Mouse (Mus musculus): ENCODE results near the gene Tvp23a.
A peak's percentile ranks its signal among the peaks of the same experiment; 100 is the strongest.

The Tvp23a gene

DNA sequence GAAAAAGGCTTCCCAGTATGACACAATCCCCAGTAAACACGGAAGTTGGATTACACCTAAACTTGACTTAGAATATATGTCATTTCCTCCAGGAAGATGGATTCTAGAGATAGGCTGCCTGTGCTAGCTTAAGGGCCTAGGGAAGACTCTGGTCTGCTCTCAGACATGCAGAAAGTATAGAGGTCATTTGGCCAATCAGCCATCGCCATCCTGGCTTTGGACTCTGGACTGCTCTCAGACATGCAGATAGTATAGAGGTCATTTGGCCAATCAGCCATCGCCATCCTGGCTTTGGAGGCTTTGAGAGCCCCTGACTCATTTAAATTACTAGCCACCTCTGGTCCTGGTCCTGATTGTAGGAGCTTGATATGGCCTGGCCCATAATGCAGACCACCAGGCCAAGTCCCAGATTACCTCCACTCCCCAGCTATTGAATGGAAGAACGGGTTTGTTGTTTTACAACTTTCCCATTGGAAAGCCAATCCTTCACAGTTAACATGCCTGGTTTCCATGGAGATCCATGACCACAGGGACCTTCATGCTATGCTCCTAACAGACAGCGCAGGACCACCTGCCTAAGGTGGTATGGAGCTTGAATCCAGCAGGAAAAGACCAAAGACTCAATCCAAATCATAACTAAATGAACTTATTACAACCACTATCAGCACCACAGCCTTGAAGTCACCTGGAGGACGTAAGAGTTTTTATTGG, 6.9 kb upstream of the Tvp23a start:
- no peak for DNase-seq (ENCODE audit: low read depth)

DNA sequence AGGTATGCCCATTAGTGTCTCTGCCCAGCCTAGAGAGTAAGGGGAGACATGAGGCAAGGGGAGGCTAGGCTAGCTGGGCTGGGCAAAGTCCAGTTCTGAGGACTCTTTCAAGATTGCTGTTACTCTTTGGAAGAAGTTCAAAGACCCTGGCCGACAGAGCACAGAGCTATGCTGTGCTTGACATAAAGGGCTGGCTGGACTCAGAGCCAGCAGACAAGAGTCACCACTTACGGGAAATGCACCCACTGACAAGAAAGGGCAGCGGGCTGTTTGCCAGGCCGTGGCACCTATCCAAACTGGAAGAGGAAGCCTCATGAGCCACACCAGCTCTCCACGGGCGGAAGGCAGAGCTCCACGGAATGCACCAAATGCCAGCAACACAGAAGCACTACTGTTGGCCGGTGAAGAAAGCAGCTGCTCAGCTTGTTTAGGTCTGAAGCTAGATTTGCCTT, 5.3 kb upstream of the Tvp23a start:
- DNase-seq (ENCODE audit: low read depth), result peak; percentile 83

DNA sequence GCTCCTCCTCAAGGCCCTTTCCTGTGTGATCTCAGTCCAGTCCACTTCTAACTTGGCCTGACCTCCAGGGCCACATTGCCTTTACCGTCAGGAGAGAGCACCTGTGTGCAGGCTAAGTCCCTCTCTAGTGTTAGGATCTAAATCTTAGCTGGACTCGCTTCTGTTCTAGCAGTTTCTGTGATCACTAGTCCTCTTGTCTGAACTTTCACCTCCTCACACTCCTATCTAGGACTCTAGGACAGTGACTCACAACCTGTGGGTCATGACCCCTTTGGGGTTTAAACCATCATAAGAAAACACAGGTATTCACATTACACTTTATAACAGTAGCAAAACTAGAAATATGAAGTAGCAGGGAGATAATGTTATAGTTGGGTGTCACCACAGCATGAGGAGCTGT, 4.7 kb upstream of the Tvp23a start:
- no peak for DNase-seq (ENCODE audit: low read depth)

DNA sequence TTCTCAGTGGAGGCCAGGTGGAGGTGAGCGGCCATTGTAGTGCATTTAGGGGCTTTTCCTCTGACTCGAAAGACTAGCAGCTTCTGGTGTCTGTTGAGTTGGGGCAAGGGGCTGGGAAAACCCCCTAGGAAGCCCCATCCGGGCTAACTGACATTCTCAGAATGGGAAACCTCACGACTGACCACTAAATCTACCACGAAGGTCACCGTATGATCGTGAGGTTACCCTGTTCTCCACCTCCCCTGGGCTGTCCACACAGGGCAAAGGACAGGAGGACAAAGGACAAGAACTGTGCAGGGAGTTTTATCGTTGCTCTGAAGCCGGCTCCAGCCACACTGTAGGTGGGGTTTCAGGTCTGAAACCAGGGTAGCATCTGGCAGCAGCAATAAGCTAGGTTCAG, 1.8 kb upstream of the Tvp23a start:
- DNase-seq (ENCODE audit: low read depth), result no peak

DNA sequence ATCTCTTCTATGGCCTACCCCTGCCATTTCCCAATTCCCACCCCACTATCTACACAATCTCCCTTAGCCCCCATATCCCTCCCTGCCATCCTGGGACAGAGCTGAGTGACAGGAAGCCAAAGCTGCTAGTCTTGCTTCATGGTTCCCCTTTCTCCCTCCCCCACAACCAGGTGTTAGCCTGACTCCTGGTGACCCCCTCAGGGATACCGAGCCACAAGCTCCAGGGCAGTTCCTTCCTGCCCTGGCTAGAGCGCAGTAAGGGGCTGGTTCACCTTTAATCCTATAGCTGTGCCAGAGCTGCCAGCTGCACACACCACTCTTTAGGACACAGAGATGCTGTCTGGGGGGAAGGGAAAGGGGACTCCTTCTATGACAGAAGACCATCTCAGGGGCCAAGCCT, 619 bp upstream of the Tvp23a start:
- no peak for DNase-seq (ENCODE audit: low read depth)

DNA sequence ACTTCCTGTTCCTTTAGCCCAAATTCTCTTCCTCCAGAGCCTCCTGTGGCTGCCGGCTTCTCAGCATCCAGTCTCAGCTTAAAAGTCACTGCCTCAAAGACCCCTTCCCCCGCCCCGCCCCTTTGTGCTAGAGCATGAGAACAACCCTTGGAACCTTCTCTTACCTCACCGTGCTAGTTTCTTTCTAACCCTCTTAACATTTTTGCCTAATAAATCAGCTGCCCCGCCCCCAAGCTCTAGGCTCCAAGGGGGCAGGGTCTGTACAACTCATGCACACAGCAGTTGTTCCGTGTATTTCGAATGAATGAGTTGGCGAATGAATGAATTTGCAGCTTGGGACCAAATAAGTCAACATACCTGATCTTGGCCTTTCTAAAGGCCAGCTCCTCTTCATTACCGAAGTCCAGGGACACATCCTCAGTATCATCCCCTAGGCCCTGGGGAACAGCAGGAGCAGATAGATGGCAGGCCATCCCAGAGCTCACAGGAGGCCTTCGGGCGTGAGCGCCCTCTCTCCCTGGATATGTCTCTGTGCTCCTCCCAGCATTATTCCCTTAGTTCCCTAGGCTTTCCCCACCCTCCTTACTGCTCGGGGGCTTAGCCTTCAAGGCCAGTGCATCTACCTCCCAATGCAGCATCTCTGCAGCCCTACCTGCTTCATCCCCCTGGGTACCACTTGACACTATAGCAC, 444 bp downstream of the Tvp23a start:
- DNase-seq (ENCODE audit: low read depth), result no peak

DNA sequence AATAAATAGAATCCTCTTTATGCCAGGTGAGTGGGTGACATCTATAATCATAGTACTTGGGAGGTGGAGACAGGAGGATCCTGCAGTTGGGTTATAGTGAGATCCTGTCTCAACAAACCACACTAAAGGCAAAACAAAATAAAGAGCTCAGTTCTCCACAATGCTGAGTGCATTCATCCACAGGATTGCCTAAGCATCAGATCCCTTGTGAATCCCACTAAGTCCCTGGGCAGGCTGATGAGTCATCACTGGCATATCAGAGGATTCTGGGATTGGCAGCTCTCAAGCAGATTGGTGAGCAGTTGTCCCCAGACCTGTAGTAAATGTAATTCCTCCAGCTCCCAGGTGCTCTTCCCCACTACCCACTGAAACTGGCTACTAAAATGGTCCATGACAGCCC, 3.4 kb downstream of the Tvp23a start:
- DNase-seq (ENCODE audit: low read depth), result no peak

DNA sequence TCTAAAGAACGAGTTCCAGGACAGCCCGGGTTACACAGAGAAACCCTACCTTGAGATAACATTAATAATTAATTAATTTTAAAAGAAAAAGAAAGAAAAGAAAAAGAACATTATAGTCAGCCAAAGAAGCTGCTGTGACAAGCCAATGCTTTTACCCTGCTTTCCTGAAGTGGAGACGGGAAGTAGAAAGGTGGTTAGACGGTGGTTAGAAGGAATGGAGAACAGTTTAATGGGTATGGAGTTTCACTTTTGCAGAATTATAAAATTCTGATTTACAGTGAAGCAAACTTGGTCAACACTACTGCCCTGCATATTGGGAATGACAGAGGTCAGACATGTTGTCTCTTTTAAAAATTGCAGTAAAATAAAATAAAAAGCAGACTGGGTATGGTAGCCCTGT, 5.4 kb downstream of the Tvp23a start:
- DNase-seq (ENCODE audit: low read depth), result no peak

DNA sequence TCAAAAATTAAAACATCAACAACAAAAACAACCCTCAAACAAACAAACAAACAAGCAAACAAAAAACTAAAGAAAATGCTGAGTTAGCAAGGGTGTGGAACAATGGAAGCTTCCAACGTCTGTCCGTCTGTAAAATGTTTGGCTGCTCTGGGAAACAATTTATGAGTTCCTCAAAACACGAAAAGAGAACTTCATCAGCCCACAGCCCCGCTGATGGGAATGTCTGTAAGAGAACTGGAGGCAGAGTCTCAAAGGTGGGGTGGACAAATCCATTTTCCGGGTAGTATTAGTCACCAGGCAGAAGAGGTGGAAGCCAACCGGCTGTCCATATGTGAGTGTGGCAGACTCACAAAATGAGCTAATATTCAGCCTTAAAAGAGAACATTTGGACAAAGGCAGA, 5.8 kb downstream of the Tvp23a start:
- DNase-seq (ENCODE audit: low read depth), result no peak

DNA sequence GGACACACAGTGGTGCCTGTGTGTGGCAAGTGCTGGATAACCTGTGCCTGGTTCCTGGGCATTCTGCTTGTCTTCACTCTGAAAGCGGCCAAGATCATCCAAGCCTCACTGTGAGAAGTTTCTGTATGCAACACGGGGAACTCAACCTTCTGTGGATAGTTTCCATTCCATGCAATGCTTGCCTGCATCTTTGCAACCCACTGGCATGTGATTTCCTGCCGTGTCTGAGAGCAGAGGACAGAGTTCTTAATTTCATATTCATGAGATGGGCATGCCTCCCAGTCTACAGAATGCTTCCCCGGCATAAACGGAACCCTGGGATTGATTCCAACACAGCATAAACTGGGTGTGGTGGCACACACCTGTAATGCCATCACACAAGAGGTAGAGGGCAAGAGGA, 9.1 kb downstream of the Tvp23a start:
- no peak for DNase-seq (ENCODE audit: low read depth)

DNA sequence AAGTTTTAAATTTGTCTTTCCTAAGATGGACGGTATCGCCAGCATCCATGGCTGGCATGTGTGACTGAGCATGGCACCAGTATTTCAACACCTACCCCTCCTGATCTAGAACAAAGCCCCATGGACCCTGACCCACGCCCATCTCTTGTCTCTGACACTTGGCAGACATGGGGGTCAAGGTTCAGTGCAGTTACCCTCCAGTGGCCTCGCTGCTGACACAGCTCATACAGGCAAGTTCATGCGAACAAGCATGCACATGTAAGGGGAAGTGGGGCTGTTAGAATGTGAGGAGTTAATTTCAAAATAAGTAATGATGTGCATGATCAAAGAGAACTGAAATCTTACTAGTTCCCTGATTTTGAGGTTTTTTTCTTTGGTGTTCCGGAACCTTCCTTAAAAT, 11.0 kb downstream of the Tvp23a start:
- no peak for DNase-seq (ENCODE audit: low read depth)

DNA sequence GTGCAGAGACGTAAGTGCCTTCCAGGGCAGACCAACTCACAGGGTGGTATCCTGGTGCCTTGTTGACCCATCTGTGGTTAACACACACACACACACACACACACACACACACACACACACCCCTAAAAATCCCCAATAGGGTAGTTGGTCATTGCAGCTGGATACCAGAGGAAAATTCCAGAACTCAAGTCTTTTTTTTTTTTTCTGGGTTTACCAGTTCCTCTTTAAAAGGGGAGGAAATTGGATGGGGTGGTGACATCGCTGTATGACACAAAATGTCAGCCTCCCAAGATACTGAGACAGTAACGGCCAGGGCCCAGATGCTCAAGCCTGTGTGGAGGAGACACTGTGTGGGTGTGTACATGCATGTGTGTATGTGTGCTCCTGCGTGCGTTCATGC, 13.8 kb downstream of the Tvp23a start:
- DNase-seq (ENCODE audit: low read depth), result peak; percentile 17

DNA sequence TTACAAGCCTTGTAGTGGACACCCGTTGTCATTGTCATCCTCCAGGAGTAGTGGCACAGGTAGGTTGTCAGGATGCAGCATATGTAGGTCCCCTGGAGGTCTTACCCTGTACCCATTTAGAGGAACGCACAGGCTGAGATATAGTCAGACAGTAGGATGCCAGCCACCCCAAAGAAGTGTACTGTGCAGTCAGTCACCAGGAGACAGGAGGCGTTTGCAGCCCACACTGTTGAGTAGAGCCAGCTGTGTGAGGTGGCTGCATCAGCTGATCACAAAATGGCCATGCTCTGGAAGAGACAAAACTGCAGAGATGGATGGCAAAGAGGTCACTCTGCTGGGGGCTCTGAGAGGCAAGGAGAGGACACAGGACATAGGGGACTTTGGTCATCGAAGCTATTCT, 14.8 kb downstream of the Tvp23a start:
- DNase-seq (ENCODE audit: low read depth), result no peak

DNA sequence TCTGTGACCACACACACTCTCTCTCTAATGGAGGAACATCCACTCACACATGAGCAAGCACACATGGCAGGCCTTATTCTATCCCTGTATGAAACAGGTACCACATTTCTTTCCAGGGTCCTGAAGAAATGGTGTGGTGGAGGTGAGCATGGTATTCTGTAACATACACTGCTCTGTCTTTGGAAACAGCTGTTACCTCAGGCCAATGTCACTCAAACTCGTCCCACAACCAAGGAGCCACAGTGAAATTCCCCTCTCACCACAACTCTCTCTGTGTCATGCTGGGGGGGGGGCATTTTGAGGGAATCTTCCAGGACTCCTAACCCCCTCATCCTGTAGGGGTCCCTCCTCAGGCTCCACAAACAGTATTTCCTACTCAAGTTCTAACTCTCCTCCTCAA, 15.3 kb downstream of the Tvp23a start:
- DNase-seq (ENCODE audit: low read depth), result no peak

DNA sequence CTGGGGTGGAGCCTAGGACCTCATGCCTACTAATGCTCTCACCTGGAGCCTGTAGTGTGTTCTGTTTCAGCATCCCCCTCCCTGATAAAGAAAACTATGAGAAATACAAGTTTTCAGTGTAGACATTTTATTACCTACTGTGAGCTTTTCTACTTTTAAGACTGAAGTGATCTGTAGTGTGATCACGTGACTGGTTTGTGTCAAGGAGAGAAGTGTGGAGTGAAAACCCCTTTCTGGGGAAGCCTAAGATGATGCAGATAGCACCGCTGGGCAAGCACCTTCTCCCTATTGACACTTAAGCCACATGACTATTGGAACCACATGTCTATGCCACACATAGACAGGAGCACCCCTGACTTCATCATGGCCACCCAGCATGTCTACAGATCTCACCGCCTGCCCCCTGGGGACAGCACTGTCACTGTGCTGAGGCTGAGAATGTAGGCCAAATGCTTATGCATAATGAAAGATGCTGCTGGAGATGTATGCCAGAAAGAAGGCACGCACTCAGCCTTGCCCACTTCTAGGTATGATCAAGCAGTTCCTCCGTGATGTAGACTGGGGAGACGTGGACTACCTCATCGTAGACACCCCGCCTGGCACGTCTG, 26.6 kb downstream of the Tvp23a start:
- no peak for DNase-seq (ENCODE audit: low read depth)

DNA sequence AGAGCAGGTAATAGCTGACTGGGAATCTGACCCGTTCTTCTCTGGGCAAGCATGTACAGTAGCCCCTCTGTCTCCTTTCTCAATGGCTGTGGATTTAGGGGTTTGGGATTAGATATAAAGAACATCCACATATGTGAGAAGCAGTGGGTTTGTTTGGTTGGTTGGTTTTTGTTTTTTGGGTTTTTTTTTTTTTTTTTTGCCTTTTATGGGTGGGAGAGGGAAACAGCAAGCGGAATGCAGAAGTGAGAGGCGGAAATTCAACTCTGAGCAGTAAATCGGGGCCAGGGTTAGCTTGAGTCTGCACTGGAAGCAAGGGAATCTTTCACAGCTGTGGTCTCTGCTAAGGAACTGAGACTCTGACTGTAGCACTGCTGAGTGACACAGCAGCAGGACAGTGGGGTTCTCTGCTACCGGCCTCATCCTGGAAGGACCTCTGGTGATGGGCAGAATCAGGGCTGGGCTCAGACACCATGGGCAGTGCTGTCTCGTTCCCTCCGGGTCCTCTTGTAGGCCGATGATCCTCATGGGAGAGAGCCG, 29.4 kb downstream of the Tvp23a start:
- no peak for DNase-seq (ENCODE audit: low read depth)

DNA sequence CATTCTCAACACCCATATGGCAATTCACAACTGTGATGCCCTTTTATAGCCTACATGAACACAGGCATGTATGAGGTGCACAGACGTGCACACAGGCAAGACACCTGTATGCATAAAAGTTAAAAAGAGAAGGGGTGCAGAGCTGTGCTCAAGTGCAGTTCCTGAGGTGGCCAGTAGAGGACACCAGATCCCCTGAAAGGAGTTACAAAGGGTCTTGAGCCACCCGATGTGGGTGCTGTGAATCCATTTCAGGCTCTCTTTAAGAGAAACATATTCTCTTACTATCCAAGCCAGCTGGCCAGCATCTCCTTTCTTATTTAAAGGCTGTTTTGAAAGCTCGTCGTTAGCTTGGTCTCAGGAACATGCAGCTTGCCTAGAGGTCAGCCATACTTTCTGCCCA, 30.3 kb downstream of the Tvp23a start:
- no peak for DNase-seq (ENCODE audit: low read depth)

DNA sequence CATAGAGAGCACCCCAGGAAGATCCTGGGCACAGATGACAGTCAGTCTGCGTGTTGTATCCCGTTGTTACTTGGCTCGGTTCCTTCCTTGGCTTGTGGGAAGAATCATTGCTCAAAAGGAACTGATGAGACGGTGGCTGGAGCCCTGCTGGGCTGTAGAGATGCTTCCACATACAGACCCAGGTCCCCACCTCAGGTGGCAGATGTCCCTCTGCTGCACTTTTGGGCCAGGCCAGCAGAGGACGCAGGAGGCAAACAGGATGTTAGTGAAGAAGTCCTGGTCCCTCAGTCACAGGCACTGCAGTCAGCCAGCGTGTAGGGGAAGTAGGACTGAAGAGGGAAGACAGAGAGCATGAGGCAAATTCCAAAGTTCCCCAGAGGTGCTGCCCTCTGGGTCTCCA, 31.2 kb downstream of the Tvp23a start:
- peak; percentile 31 for DNase-seq (ENCODE audit: low read depth)

DNA sequence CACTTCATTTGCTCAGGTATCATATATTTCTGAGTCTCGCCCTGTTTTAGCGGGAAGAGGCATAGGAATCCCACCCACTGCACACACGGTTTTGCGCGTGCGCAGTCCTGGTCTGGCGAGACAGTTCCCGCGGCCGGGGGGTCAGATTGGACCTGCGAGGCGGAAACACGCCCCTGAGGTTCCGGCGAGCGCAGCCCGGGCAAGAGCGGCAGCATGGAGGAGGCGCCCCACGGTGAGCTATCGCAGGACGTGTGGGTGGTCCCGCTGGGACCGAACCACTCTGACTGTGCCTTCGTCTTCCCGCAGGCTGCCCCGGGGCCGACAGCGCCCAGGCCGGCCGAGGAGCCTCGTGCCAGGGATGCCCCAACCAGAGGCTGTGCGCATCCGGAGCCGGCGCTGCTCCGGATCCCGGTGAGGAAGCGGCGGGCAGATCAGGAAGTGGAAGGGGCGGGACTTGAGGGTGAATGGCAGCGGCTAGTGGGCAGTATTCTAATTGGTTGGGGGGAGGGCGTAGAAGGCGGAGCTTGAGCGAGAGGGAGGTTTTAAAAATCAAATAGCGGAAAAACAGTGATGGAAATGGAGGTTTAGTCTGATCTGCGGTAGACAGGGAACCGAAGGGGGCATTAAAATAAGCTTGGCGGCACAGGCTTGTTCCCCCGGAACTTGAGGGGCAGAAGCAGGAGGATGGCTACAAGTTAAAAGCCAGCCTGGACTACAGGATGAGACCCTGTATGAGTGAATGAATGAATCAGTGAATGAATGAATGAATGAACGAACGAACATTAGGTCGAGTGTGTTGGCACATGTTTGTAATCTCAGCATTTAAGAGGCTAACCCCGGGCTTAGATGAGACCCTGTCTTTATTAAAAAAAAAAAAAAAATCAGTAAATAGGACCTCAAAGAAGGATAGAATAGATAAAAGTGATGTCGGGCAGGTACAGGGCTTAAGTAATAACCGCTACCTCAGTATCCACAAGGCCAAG, 35.1 kb downstream of the Tvp23a start, which contains the start of gene Nubp1:
Nubp1 (plus strand) TSS at position 185 of the 983 bp plus-strand sequence.
- peak; percentile 96 for DNase-seq (ENCODE audit: low read depth)

DNA sequence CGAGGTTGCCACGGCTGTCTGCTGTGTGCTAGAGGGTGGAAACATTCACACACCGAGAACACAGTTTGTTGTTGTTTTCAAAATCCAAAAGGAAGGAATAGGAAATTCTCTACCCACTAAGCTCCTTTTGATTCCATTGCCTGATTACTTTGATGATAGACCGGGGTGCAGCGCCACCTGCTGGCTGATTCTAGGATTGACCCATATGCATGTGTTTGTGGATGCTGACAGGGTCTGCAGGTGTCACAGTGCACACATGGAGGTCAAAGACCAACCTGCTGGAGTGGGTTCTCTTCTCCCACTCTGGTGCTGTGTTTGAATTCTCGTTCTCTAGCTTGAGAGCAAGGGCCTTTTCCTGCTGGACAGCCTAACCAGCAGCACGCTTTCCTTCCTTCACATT, 48.0 kb downstream of the Tvp23a start:
- peak; percentile 75 for DNase-seq (ENCODE audit: low read depth)

DNA sequence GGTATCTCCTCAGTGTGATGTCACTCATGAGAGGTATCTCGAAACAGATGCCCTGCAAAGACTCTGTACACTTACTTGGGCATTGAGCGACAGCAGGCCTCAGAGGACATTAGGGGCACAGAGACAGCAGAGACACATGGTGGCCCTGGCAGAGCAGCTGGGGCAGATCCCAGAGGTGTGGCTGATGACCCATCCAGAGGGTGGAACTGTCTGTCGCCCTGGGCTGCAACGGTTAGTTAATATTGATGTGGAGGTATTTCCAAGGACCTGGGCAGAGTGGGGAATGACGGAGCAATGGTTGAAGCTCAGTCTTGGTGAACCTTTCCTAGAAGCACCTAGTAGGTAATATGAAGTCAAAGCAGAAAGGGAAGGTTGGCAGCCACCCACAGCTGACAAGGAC, 48.4 kb downstream of the Tvp23a start:
- DNase-seq (ENCODE audit: low read depth), result no peak
